Mouse (Mus musculus) left cerebral cortex, postnatal 36 days (tissue): ENCODE measurements around the gene Msrb1. TPM values are rescaled to one million over a fixed set of nuclear protein-coding genes. Genes with fewer than 3 reads are reported as not detected.

Experiments
- DNase-seq, 2 experiments: peaks; one replicate each; pipeline ENCODE4 v3.0.0; 2021 to 2022; ENCODE audit warnings: low spot score in 2 of 2, mixed read lengths in 1 of 2
- intact Hi-C: fragments of 180-260 bp; cut with DNase I; formaldehyde crosslinking; loops from one replicate; pipeline ENCODE4 v1.15.1; 2025
- total RNA-seq, 2 experiments: library from RNA; stranded (reverse); gene quantifications; 2 replicates each; pipeline ENCODE4 v1.2.3; 2021

The Msrb1 gene
- 10 to 100 TPM; 36.4 to 46.7 TPM for total RNA-seq

DNA sequence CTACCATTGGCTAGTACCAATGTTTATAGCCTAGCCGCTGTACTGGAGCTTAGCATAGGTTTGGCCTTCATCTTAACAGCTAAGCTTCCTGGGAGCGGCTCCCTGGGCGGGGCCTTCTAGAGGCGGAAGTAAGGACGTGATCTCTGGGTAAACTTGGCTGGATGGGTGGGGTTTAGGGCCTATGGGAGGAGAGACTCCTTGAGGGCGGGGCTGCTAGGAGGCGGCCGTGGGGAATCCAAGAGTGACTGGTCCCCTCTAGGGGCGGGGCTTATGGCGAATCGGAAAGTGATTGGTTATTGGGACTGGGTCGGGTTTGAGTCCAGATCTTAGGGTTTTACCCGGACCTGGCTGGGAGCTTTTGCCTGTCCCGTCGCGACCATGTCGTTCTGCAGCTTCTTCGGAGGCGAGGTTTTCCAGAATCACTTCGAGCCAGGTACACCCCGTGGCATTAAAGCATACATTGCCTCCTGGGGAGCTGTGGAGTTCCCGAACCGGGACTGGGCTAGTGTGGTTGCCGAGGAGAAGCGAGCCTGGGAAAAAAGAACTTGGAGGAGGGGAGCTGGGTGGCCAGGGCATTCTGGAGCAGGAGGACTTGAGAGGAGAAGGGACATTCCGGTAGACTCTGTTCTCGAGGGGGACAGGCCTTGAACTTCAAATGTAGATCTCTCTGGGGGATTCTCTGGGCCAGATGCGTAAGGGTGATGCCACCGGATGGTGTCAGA is at the start of gene Msrb1:
Gene Msrb1, plus strand, starts transcription at position 313 of the 722 bp plus-strand sequence.
- intact Hi-C loops: no loop called here
- DNase-seq: peak; percentile 88 to 90

DNA sequence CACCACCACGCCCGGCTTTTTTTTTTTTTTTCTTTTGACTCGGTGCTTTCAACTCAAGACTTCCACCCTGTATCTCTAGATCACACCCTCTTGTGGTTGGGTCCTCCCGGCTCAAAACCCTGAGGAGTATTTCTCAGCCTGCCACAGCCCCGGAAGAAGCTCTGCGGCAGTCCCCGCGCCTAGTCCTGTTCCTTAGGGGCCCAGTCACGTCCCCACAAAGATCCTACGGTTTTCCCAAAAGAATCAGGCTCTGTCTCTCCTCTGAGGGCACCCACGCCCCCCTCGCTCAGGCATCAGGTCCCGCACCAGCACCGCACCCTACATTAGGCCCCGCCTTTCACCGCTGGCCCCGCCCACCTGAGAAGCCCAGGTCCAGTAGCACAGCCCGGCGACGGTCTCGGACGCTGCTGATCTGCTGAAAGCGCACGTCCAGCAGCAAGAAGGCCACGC is 49.3 kb upstream of the Msrb1 start:
- no peak for DNase-seq
- intact Hi-C loops: no loop called here

DNA sequence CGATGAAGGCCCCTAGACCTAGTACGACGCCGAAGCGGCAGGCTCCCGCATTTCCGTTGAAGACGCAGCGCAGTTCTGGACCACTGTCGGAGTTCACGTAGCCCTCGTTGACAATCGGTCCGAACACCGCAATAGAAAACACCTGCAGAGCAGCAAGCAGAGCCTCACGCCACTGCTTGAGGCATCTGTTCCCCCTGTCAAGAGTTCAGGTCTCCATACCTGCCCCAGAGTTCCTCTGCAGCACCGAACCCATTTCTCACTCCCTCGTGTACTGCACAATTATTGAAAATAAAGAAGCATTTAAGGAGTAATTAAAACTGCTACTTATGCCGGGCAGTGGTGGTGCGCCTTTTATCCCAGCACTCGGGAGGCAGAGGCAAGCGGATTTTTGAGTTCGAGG is 48.8 kb upstream of the Msrb1 start:
- intact Hi-C loops: no loop called here
- DNase-seq: no peak

DNA sequence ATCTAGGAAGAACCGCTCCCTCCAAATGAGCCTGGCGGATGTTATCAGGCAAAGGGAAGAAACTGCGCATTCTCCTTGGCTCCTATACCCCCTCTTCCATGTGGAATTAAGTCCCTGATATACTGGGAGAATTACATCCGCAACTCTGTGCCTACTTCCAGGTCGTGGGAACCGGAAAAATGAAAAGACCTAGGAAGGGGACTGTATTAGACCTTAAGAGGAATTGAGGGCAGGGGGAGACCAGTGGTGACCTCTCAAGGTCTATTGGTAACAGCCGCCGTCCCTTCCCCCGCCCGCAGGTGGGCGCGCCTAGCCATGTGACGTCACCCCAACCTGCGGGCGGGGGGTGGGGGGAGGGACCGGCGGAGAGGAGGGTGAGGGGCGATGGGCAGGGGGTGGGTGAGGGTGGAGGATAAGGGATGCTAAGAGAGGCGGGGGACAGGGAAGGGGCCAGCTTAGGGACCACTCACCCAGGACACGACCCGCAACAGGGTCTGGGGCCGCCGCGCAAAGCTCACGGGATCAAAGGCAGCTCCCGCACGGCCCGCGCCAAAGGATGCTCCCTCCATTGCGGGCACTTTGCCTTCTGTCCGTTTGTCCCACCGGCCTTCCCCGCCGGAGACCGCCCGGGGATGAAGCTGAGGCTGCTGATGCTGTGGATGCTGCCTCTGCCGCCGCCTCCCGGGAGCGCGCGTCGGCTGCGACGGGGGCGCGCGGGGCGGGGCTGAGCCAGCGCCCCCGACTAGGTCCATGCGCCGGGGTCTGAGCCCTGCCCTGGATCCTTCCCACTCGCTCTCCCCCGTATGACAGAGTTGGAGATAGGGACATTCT is 47.0 kb upstream of the Msrb1 start, which contains the start of gene Syngr3:
Gene Syngr3, minus strand, starts transcription at position 705 of the 831 bp plus-strand sequence.
- intact Hi-C loops: no loop called here
- peak; percentile 58 to 66 for DNase-seq

DNA sequence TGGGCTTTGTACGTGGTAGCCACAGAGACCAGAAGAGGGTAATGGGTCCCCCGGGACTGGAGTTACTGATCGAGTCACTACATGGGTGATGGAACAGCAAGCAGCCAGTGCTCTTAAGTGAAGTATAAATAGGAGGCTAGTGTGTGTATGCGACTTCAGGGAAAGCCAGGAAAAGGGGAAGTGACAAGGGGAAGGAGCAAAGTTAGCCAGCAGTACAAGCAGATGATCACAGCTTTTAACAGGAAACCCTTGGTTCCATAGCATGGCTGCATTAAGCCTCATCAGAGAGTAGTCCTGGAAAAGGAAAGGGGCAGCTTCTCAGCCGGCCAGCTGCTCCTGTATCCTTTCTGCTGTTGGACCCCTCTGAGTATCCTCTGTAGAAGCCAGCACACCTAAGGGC is 44.1 kb upstream of the Msrb1 start:
- no peak for DNase-seq
- intact Hi-C loops: no loop called here

GRCm38 (mm10) chr17:24695326-24696010 is 41.0 kb upstream of the Msrb1 start:
- no peak for DNase-seq
- intact Hi-C loops: no loop called here

- intact Hi-C loops: no loop called here
Measured at GRCm38 (mm10) chr17:24696011-24696697, 40.3 kb upstream of the Msrb1 start, which contains the start of the genes Gfer and Noxo1. Gfer (minus strand) TSS chr17:24696156. Noxo1 (plus strand) TSS chr17:24696234.

DNA sequence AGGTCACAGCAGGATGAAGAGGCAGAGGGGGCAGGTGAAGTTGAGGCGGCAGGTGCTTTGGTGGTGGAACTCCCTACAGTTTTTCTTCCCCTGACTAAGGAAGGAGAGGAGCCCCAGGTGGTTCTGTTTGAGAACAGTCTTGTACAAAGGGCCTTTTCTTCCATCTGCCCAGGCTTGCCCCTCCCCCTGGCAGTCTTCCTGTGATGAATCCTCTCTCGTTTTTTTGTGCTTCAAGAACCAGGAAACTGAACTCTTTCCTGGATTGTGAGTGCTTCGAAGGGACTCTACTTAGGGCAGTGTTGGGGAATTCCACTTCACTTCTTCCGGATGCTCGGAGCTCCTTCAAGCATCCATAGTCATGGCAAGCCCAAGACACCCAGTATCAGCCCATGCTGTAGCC is 38.5 kb upstream of the Msrb1 start:
- intact Hi-C loops: no loop called here
- DNase-seq: no peak

More at GRCm38 (mm10) chr17:24696011-24696697, 40.3 kb upstream of the Msrb1 start, which contains the start of the genes Gfer and Noxo1:
- peak; percentile 81 to 87 for DNase-seq

DNA sequence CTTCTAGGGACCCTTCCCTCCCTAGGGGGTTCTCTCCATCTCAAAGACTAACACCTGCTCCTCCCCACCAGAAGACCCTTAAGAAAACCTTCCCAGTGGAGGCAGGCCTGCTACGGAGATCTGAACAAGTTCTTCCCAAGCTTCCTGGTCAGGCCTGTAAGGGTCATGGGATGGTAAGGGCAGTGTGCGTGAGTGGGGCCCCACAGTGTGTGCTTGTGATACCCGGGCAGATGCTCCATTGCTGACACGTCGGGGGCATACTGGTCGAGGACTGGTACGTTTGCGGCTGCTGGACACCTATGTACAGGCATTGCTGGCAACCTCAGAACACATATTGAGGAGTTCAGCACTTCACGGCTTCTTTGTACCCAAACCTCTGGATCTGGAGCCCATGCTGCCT is 37.7 kb upstream of the Msrb1 start:
- no peak for DNase-seq
- intact Hi-C loops: no loop called here

DNA sequence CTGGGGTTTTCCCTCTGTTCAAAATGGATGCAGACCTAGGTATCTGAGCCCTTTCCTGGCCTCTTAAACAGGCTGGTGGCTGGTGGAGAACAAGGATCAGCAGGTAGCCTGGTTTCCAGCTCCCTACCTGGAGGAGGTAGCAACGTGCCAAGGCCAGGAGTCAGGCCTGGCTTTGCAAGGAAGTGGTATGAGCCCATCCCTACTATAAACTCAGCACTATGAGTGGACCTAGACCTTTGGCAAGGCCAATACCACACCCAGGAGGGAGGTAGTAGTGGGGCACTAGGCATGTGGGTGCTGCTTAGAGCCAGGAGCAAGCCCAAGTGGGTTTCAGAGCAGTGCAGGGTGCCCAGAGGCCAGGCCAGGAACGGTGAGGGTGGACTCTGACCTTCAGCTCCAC is 37.0 kb upstream of the Msrb1 start:
- intact Hi-C loops: no loop called here
- no peak for DNase-seq

DNA sequence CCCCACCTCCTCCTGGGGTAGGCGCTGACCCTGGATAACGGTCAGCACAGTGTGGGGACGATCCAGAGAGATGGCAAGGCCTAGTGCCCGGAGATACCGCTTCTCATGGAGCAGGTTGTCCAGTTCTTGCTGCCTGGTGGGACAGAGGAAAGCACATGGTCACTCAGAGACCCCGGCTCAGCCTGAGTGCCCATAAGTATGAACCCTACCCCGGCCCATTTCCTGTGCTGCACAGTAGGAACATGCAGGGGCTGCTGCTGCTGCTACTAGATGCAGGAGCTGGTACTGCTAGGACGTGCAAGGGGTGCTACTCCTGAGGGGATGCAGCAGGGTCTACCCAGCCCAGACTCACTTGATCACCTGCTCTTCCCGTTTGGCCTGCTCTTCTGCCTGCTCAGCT is 35.2 kb upstream of the Msrb1 start:
- intact Hi-C loops: no loop called here

DNA sequence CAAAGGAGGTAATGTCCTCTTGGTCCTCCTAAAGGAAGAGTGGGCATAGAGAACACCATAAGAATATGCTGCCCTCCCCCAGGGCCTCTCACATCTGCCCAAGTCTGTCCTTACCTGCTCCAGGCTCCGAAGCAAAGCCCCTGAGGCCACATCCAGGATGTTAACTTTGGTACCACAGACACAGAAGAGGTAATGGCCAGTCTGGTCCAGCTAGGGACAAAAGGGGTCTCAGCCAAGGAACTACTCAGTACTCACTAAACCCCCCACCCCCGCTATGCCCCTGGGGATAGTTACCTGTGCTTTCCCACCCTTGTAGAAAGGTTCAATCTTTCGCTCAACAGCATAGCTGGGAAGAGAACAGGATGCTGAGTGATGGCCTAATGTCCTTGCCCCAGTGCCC is 30.6 kb upstream of the Msrb1 start:
- no peak for DNase-seq
- intact Hi-C loops: no loop called here

More for the DNA sequence above, 35.2 kb upstream of the Msrb1 start:
- DNase-seq: no peak

DNA sequence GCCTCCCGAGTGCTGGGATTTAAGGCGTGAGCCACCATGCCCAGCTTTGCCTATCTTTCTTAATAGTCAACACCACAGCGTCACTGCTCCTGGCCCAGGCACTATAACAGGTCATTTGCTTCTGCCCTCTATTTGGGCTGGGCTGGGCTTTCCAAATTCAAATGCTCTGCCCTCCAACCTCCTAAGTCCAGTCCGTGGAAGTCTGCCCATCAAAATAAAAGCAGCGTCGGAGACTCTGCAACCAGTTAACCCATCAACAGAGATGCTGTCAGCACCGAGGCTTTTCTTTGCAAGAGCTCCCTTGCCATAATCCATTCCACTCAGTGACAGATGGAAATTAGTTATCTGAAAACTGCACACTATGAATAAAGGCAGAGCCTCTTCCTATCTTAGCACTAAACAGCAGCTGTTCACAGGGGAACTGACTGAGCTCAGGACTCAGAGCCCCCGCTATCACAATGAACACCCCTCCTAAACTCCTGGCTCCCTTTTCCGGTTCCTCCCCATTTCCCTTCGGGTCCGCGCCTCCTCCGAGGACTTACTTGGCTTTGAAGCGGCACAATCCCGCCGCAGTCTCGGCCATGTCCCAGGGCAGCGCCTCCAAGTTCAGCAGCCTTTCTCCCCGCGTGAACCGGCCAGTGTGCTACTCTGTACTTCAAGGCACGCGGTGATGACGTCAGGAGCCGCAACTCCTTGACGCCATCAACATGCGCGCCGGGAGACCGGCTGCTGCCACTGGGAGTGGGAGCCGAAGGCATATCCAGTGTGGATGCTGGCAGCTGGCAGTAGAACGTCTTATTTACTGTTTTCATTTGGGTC is 29.3 kb upstream of the Msrb1 start, which contains the start of gene Tbl3:
Gene Tbl3, minus strand, starts transcription at position 679 of the 819 bp plus-strand sequence.
- peak; percentile 94 to 95 for DNase-seq
- intact Hi-C loops: no loop called here

DNA sequence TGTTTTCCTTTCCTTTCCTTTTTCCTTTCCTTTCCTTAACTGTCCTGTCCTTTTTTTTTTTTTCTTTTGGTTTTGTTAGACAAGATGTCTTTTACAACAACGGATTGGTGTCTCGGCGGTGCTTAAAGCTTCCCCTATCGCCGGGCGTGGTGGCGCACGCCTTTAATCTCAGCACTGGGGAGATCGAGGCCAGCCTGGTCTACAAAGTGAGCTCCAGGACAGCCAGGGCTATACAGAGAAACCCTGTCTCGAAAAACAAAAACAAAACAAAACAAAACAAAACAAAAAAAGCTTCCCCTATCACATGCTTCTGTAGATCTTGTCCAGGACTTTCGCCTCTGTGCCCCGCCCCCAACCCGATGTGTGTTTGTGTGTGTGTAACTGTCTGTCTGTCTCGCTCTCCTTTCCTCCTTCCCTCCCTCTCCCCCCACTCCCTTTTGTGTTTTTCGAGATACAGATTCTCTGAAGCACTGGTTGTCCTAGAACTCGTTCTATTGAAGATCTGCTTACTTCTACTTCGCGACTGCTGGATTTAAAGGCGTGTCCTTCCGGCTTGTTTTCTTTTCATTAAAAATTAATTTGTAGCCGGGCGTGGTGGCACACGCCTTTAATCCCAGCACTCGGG is 28.5 kb upstream of the Msrb1 start:
- intact Hi-C loops: no loop called here
- no peak for DNase-seq

GRCm38 (mm10) chr17:24708646-24709045 is 27.8 kb upstream of the Msrb1 start:
- intact Hi-C loops: no loop called here
- DNase-seq: no peak

GRCm38 (mm10) chr17:24715556-24715955 is 20.9 kb upstream of the Msrb1 start:
- DNase-seq: no peak
- intact Hi-C loops: no loop called here

- no peak for DNase-seq
- intact Hi-C loops: no loop called here
Measured at GRCm38 (mm10) chr17:24716166-24716682, 20.2 kb upstream of the Msrb1 start.

- DNase-seq: no peak
- intact Hi-C loops: no loop called here
Measured at GRCm38 (mm10) chr17:24717943-24718342, 18.5 kb upstream of the Msrb1 start, which contains the start of the genes Rnf151 and Rps2. Rnf151 (minus strand) TSS chr17:24718063. Rps2 (plus strand) TSS chr17:24718116.
